Comparison of ENCODE assay signal across 8 mouse cellular contexts in genomic region chr14:25516640-25517591, GRCm38 (mm10). TPM values are rescaled to one million over a fixed set of nuclear protein-coding genes. Genes with fewer than 3 reads are reported as not detected.
DNase-seq lines count a peak whose midpoint lies in the region; ATAC-seq and TF ChIP-seq lines count a peak whose summit lies in the region.

No protein-coding gene starts in this region.

- DNase-seq in cerebellum, adult 11-12 months: peak; percentile 72
- no peak for DNase-seq in cerebellum, adult 9-10 months
- peak; percentile 52 for DNase-seq in embryonic facial prominence, embryonic 11.5 days (ENCODE audit: low spot score)
- no peak for DNase-seq in right cerebral cortex, adult 2 months (ENCODE audit: low spot score in 2 of 2)

- no peak for TF ChIP-seq CTCF in small intestine, adult 2 months (IDR thresholded peaks at IDR 0.05; ENCODE audit: extremely low read depth, insufficient read length, insufficient replicate concordance, low read depth, low read length)

- H3K36me3 ChIP-seq in embryonic facial prominence, embryonic 11.5 days (replicated peaks; ENCODE audit: control insufficient read depth, insufficient read depth, low read depth, low read length): no peaks in the 10 kb centered on the region; the same call in 1 of the 2 replicates
- 0 out of 2 replicates have a peak, but pooled peaks cover 2% of the 10 kb centered on the region for H3K36me3 ChIP-seq in hindbrain, embryonic 13.5 days
- H3K36me3 ChIP-seq in liver, embryonic 12.5 days: no peaks in the 10 kb centered on the region
- H3K36me3 ChIP-seq in small intestine, adult 2 months (ENCODE audit: control insufficient read depth, insufficient read depth, low read length): peaks cover 6% of the 10 kb centered on the region; the same call in 1 of the 2 replicates

- TF ChIP-seq POLR2A in small intestine, adult 2 months (IDR thresholded peaks at IDR 0.05; ENCODE audit: low read depth, low read length): no peak

- no peak overlapping the region for H3K4me3 ChIP-seq in embryonic facial prominence, embryonic 11.5 days (ENCODE audit: low read depth, low read length)
- H3K4me3 ChIP-seq in hindbrain, embryonic 13.5 days: no peak overlapping the region
- H3K4me3 ChIP-seq in liver, embryonic 12.5 days: no peak overlapping the region
- no peak overlapping the region for H3K4me3 ChIP-seq in small intestine, adult 2 months (ENCODE audit: low read depth, low read length)

- no peak overlapping the region; the same call in 1 of the 2 replicates for H3K27ac ChIP-seq in embryonic facial prominence, embryonic 11.5 days (replicated peaks; ENCODE audit: low read depth, low read length)
- peak overlapping the region; percentile 67 for H3K27ac ChIP-seq in hindbrain, embryonic 13.5 days
- H3K27ac ChIP-seq in liver, embryonic 12.5 days: peak overlapping the region; percentile 84
- peak overlapping the region; percentile 31 for H3K27ac ChIP-seq in small intestine, adult 2 months (ENCODE audit: insufficient read depth, low read depth, low read length)

- peaks cover 12% of the 10 kb centered on the region for H3K4me1 ChIP-seq in embryonic facial prominence, embryonic 11.5 days (ENCODE audit: control insufficient read depth, insufficient read depth, low read length)
- H3K4me1 ChIP-seq in hindbrain, embryonic 13.5 days (replicated peaks): peaks cover 92% of the 10 kb centered on the region
- peaks cover 99% of the 10 kb centered on the region for H3K4me1 ChIP-seq in liver, embryonic 12.5 days
- peaks cover 40% of the 10 kb centered on the region for H3K4me1 ChIP-seq in small intestine, adult 2 months (ENCODE audit: control insufficient read depth, insufficient read depth, insufficient read length, low read length)

- H3K9ac ChIP-seq in embryonic facial prominence, embryonic 11.5 days (replicated peaks; ENCODE audit: low read length): no peak overlapping the region
- H3K9ac ChIP-seq in hindbrain, embryonic 13.5 days: peak overlapping the region; percentile 29; the same call in 1 of the 2 replicates
- peak overlapping the region; percentile 27; the same call in 1 of the 2 replicates for H3K9ac ChIP-seq in liver, embryonic 12.5 days

- peak; percentile 92 for ATAC-seq in CD4-positive, CD25-positive, alpha-beta regulatory T cell, adult 4 months
- ATAC-seq in embryonic facial prominence, embryonic 11.5 days (replicated peaks; ENCODE audit: insufficient number of reproducible peaks, low FRiP score, low TSS enrichment, low read depth): no peak; the same call in 1 of the 2 replicates
- no peak for ATAC-seq in hindbrain, embryonic 13.5 days (ENCODE audit: low FRiP score)
- peak; percentile 60 for ATAC-seq in liver, embryonic 12.5 days

- no peaks in the 10 kb centered on the region for H3K27me3 ChIP-seq in embryonic facial prominence, embryonic 11.5 days (ENCODE audit: control insufficient read depth, insufficient read depth, low read length)
- no peaks in the 10 kb centered on the region for H3K27me3 ChIP-seq in hindbrain, embryonic 13.5 days
- H3K27me3 ChIP-seq in liver, embryonic 12.5 days (replicated peaks): no peaks in the 10 kb centered on the region
- H3K27me3 ChIP-seq in small intestine, adult 2 months (ENCODE audit: control insufficient read depth, insufficient read depth, low read length): no peaks in the 10 kb centered on the region

- no peaks in the 10 kb centered on the region for H3K9me3 ChIP-seq in embryonic facial prominence, embryonic 11.5 days (replicated peaks; ENCODE audit: control insufficient read depth, low read length)
- no peaks in the 10 kb centered on the region for H3K9me3 ChIP-seq in hindbrain, embryonic 13.5 days
- no peaks in the 10 kb centered on the region for H3K9me3 ChIP-seq in liver, embryonic 12.5 days (replicated peaks)

- 38% methylated on average over 13 of the region's 13 CpGs for WGBS in embryonic facial prominence, embryonic 11.5 days
- 57% methylated on average over 13 of the region's 13 CpGs for WGBS in hindbrain, embryonic 13.5 days
- WGBS in liver, embryonic 12.5 days (ENCODE audit: insufficient replicate concordance): 11% methylated on average over 13 of the region's 13 CpGs
- 41% methylated on average over 13 of the region's 13 CpGs for WGBS in small intestine, adult 2 months

- no peak overlapping the region for H3K4me2 ChIP-seq in embryonic facial prominence, embryonic 11.5 days (ENCODE audit: low read depth, low read length)
- no peak overlapping the region for H3K4me2 ChIP-seq in hindbrain, embryonic 13.5 days
- H3K4me2 ChIP-seq in liver, embryonic 12.5 days: peak overlapping the region; percentile 35

RNA-seq across cellular contexts. Expression of gene Zmiz1, which starts 57.9 kb away (rescaled TPM):
- polyA plus RNA-seq in CD4-positive, CD25-positive, alpha-beta regulatory T cell, adult 4 months (2017; shearing (Covaris generic)): 10 to 100 TPM; 21.2 to 34.3 TPM
- 27.7 and 34.0 TPM in 2 replicates for polyA plus RNA-seq in embryonic facial prominence, embryonic 11.5 days (2014; fragmentation: Nextera tagmentation; extraction: Ambion mirVana)
- 58.5 and 65.3 TPM in 2 replicates for polyA plus RNA-seq in hindbrain, embryonic 13.5 days (2015; fragmentation: Nextera tagmentation; extraction: Ambion mirVana)
- polyA plus RNA-seq in liver, embryonic 12.5 days (2016; fragmentation: Nextera tagmentation; extraction: Ambion mirVana): 9.1 and 10.2 TPM in 2 replicates
- 35.0 and 91.5 TPM in 2 replicates for polyA plus RNA-seq in small intestine, adult 2 months (2012; rRNA removed)

Comparison
In these comparisons a context has a peak if more than half of its experiments do, and no peak if none do; other contexts are left out.
1. DNase-seq: peak in cerebellum, adult 11-12 months (single experiment) and embryonic facial prominence, embryonic 11.5 days (single experiment); none in cerebellum, adult 9-10 months (single experiment) and right cerebral cortex, adult 2 months (0 of 2).
2. ATAC-seq: peak in CD4-positive, CD25-positive, alpha-beta regulatory T cell, adult 4 months (single experiment) and liver, embryonic 12.5 days (single experiment); none in embryonic facial prominence, embryonic 11.5 days (single experiment) and hindbrain, embryonic 13.5 days (single experiment).